Mouse (Mus musculus): Measurements from ENCODE around the gene Speer4a.

The Speer4a gene

GRCm38 (mm10) chr5:26039458-26039857, at the start of gene Speer4a:
Gene Speer4a (minus strand): TSS chr5:26039558.
- 72% methylated on average over 2 of the region's 2 CpGs for WGBS

GRCm38 (mm10) chr5:26070716-26071115, 31.4 kb upstream of the Speer4a start:
- WGBS = 94% methylated on average over 24 of the region's 24 CpGs

GRCm38 (mm10) chr5:26058481-26058880, 19.1 kb upstream of the Speer4a start, which contains the start of gene Gm7347:
Gene Gm7347 (minus strand): TSS chr5:26058581.
- no CpG with 5 or more reads among the region's 2 CpGs for WGBS

GRCm38 (mm10) chr5:26022816-26023215, 16.5 kb downstream of the Speer4a start, which contains the start of gene Gm5862:
Gene Gm5862 (minus strand): TSS chr5:26022916.
- no CpG with 5 or more reads among the region's 3 CpGs for WGBS

GRCm38 (mm10) chr5:26007697-26008096, 31.7 kb downstream of the Speer4a start:
- WGBS = 56% methylated on average over 7 of the region's 7 CpGs

- 21% methylated on average over 45 of the region's 45 CpGs for WGBS
Observed at GRCm38 (mm10) chr5:26006937-26007695, 32.2 kb downstream of the Speer4a start.

- WGBS = 95% methylated on average over 1 of the region's 2 CpGs
Observed at GRCm38 (mm10) chr5:26004698-26005097, 34.7 kb downstream of the Speer4a start, which contains the start of gene Gm1979. Gene Gm1979 (minus strand): TSS chr5:26004798.

GRCm38 (mm10) chr5:25988550-25988949, 50.8 kb downstream of the Speer4a start, which contains the start of gene Gm21698:
Gene Gm21698 (minus strand): TSS chr5:25988650.
- no CpG with 5 or more reads among the region's 3 CpGs for WGBS

Data from cerebral cortex, adult 2 months (tissue).